Mouse (Mus musculus): ENCODE results near the gene Prss46. TPM values are rescaled to one million over a fixed set of nuclear protein-coding genes. Genes with fewer than 3 reads are reported as not detected.

Gene Prss46
- polyA plus RNA-seq, 1 experiment from 2014 or later: not detected

Other genes with a start within 250 kb of the Prss46 start
- 31.1 and 31.7 TPM in 2 replicates for gene Nradd, start 220.1 kb upstream of the Prss46 start, polyA plus RNA-seq (2015; fragmentation: Nextera tagmentation; extraction: Ambion mirVana)
- gene Nbeal2, start 190.3 kb upstream of the Prss46 start, polyA plus RNA-seq (2015; fragmentation: Nextera tagmentation; extraction: Ambion mirVana): 3.5 and 4.3 TPM in 2 replicates
- 103 and 107 TPM in 2 replicates for gene Ccdc12, start 188.0 kb upstream of the Prss46 start, polyA plus RNA-seq (2015; fragmentation: Nextera tagmentation; extraction: Ambion mirVana)
- 0.17 TPM in 1 of 2 replicates, not detected in the other for gene Myl3, start 102.6 kb upstream of the Prss46 start, polyA plus RNA-seq (2015; fragmentation: Nextera tagmentation; extraction: Ambion mirVana)
- gene Pth1r, start 97.4 kb upstream of the Prss46 start, polyA plus RNA-seq (2015; fragmentation: Nextera tagmentation; extraction: Ambion mirVana): 11.0 and 12.0 TPM in 2 replicates
- not detected in 2 replicates for gene Prss42, start 46.3 kb upstream of the Prss46 start, polyA plus RNA-seq (2015; fragmentation: Nextera tagmentation; extraction: Ambion mirVana)
- gene Prss44, start 30.5 kb upstream of the Prss46 start, polyA plus RNA-seq (2015; fragmentation: Nextera tagmentation; extraction: Ambion mirVana): not detected in 2 replicates
- not detected in 2 replicates for gene Prss43, start 17.8 kb upstream of the Prss46 start, polyA plus RNA-seq (2015; fragmentation: Nextera tagmentation; extraction: Ambion mirVana)
- 0.13 TPM in 1 of 2 replicates, not detected in the other for gene Prss45, start 9.9 kb upstream of the Prss46 start, polyA plus RNA-seq (2015; fragmentation: Nextera tagmentation; extraction: Ambion mirVana)
- 0.36 and 0.41 TPM in 2 replicates for gene Prss50, start 13.5 kb downstream of the Prss46 start, polyA plus RNA-seq (2015; fragmentation: Nextera tagmentation; extraction: Ambion mirVana)
- 2.2 and 3.1 TPM in 2 replicates for gene Als2cl, start 35.4 kb downstream of the Prss46 start, polyA plus RNA-seq (2015; fragmentation: Nextera tagmentation; extraction: Ambion mirVana)
- gene Tmie, start 35.6 kb downstream of the Prss46 start, polyA plus RNA-seq (2015; fragmentation: Nextera tagmentation; extraction: Ambion mirVana): 4.2 and 4.7 TPM in 2 replicates
- not detected in 2 replicates for gene Fam240a, start 72.4 kb downstream of the Prss46 start, polyA plus RNA-seq (2015; fragmentation: Nextera tagmentation; extraction: Ambion mirVana)
- gene Tdgf1, start 101.7 kb downstream of the Prss46 start, polyA plus RNA-seq (2015; fragmentation: Nextera tagmentation; extraction: Ambion mirVana): 0.22 and 0.37 TPM in 2 replicates
- gene Lrrc2, start 107.0 kb downstream of the Prss46 start, polyA plus RNA-seq (2015; fragmentation: Nextera tagmentation; extraction: Ambion mirVana): 0.80 and 2.4 TPM in 2 replicates
- gene Rtp3, start 146.1 kb downstream of the Prss46 start, polyA plus RNA-seq (2015; fragmentation: Nextera tagmentation; extraction: Ambion mirVana): not detected in 2 replicates
- gene Ltf, start 174.8 kb downstream of the Prss46 start, polyA plus RNA-seq (2015; fragmentation: Nextera tagmentation; extraction: Ambion mirVana): 1.2 and 2.0 TPM in 2 replicates
- gene Ccrl2, start 213.0 kb downstream of the Prss46 start, polyA plus RNA-seq (2015; fragmentation: Nextera tagmentation; extraction: Ambion mirVana): 0.66 and 1.2 TPM in 2 replicates